In genomic region chr5:37298370-37298769, GRCm38 (mm10) we compare ENCODE assay signal across 9 mouse cellular contexts. TPM values are rescaled to one million over a fixed set of nuclear protein-coding genes. Genes with fewer than 3 reads are reported as not detected.
DNase-seq lines count a peak whose midpoint lies in the region; ATAC-seq and TF ChIP-seq lines count a peak whose summit lies in the region.
"Had no signal": no experiment of that assay in that cellular context is flagged by ENCODE, and none has a peak within 500 bp of the region (broad histone marks: within the 10 kb centered on the region; RNA-seq: fewer than 3 reads in every experiment).

No protein-coding gene starts in this region.

- H3K27ac ChIP-seq in midbrain, embryonic 11.5 days (ENCODE audit: low read depth, low read length): no peak overlapping the region
- no peak overlapping the region for H3K27ac ChIP-seq in midbrain, embryonic 15.5 days
- no peak overlapping the region for H3K27ac ChIP-seq in forebrain, postnatal 0 days (ENCODE audit: low read depth, low read length)
- no peak overlapping the region for H3K27ac ChIP-seq in neural tube, embryonic 11.5 days (ENCODE audit: low read depth, low read length)
- H3K27ac ChIP-seq: liver, embryonic 13.5 days had no signal

- peaks cover 3% of the 10 kb centered on the region; the same call in 1 of the 2 replicates for H3K36me3 ChIP-seq in midbrain, embryonic 11.5 days (ENCODE audit: control insufficient read depth, insufficient read depth, low read length)
- H3K36me3 ChIP-seq in midbrain, embryonic 15.5 days (replicated peaks): no peaks in the 10 kb centered on the region
- no peaks in the 10 kb centered on the region for H3K36me3 ChIP-seq in forebrain, postnatal 0 days (ENCODE audit: insufficient read depth)
- no peaks in the 10 kb centered on the region; the same call in 1 of the 2 replicates for H3K36me3 ChIP-seq in neural tube, embryonic 11.5 days (ENCODE audit: control insufficient read depth, insufficient read depth, low read length)
- H3K36me3 ChIP-seq: liver, embryonic 13.5 days had no signal

- 34% methylated on average over 7 of the region's 7 CpGs for WGBS in midbrain, embryonic 11.5 days
- 23% methylated on average over 7 of the region's 7 CpGs for whole genome bisulfite sequencing in midbrain, embryonic 15.5 days
- 25% methylated on average over 7 of the region's 7 CpGs for WGBS in forebrain, postnatal 0 days
- WGBS in neural tube, embryonic 11.5 days: 29% methylated on average over 7 of the region's 7 CpGs

- H3K9ac ChIP-seq in midbrain, embryonic 11.5 days (ENCODE audit: low read length): no peak overlapping the region
- H3K9ac ChIP-seq in midbrain, embryonic 15.5 days: no peak overlapping the region
- no peak overlapping the region for H3K9ac ChIP-seq in forebrain, postnatal 0 days
- H3K9ac ChIP-seq in neural tube, embryonic 11.5 days (ENCODE audit: low read length): no peak overlapping the region
- H3K9ac ChIP-seq: liver, embryonic 13.5 days had no signal

- no peak overlapping the region for H3K4me2 ChIP-seq in midbrain, embryonic 11.5 days
- no peak overlapping the region for H3K4me2 ChIP-seq in midbrain, embryonic 15.5 days
- no peak overlapping the region for H3K4me2 ChIP-seq in forebrain, postnatal 0 days (ENCODE audit: low read depth)
- H3K4me2 ChIP-seq in neural tube, embryonic 11.5 days (ENCODE audit: low read depth): no peak overlapping the region
- H3K4me2 ChIP-seq: liver, embryonic 13.5 days had no signal

- no peak for DNase-seq in frontal cortex, postnatal 36 days (ENCODE audit: low spot score in 2 of 2)
- peak; percentile 88 for DNase-seq in midbrain, embryonic 11.5 days (ENCODE audit: low spot score, missing footprints)
- peak; percentile 41 for DNase-seq in adrenal gland, postnatal 25 days
- DNase-seq in forebrain, postnatal 0 days: peak; percentile 77
- DNase-seq in neural tube, embryonic 11.5 days (ENCODE audit: low spot score): peak; percentile 46
- no peak for DNase-seq in layer of hippocampus, postnatal 36 days
- DNase-seq: liver, embryonic 13.5 days had no signal

- ATAC-seq in frontal cortex, adult (ENCODE audit: low TSS enrichment): peak; percentile 64
- ATAC-seq in midbrain, embryonic 11.5 days (ENCODE audit: low FRiP score): no peak
- no peak; the same call in 1 of the 2 replicates for ATAC-seq in midbrain, embryonic 15.5 days (replicated peaks)
- peak; percentile 14; the same call in 1 of the 2 replicates for ATAC-seq in forebrain, postnatal 0 days
- ATAC-seq in neural tube, embryonic 11.5 days (ENCODE audit: insufficient read depth, low FRiP score, low TSS enrichment): no peak

- no peaks in the 10 kb centered on the region for H3K27me3 ChIP-seq in midbrain, embryonic 11.5 days (ENCODE audit: control insufficient read depth, insufficient read depth, low read length)
- H3K27me3 ChIP-seq in midbrain, embryonic 15.5 days (replicated peaks): no peaks in the 10 kb centered on the region
- no peaks in the 10 kb centered on the region for H3K27me3 ChIP-seq in forebrain, postnatal 0 days (ENCODE audit: insufficient read depth, low read length)
- no peaks in the 10 kb centered on the region for H3K27me3 ChIP-seq in neural tube, embryonic 11.5 days (ENCODE audit: control insufficient read depth, insufficient read depth, low read length)
- H3K27me3 ChIP-seq: liver, embryonic 13.5 days had no signal

- H3K4me3 ChIP-seq in midbrain, embryonic 11.5 days (ENCODE audit: low read depth, low read length): no peak overlapping the region
- no peak overlapping the region for H3K4me3 ChIP-seq in midbrain, embryonic 15.5 days
- no peak overlapping the region for H3K4me3 ChIP-seq in forebrain, postnatal 0 days (ENCODE audit: low read depth, low read length)
- no peak overlapping the region for H3K4me3 ChIP-seq in neural tube, embryonic 11.5 days (ENCODE audit: low read depth, low read length)
- H3K4me3 ChIP-seq: liver, embryonic 13.5 days had no signal

- TF ChIP-seq CTCF in forebrain, postnatal 0 days (IDR thresholded peaks at IDR 0.05; ENCODE audit: low read depth): peak; percentile 93

- H3K4me1 ChIP-seq in midbrain, embryonic 11.5 days (ENCODE audit: control insufficient read depth, insufficient read depth, low read length): no peaks in the 10 kb centered on the region
- H3K4me1 ChIP-seq in midbrain, embryonic 15.5 days: no peaks in the 10 kb centered on the region
- no peaks in the 10 kb centered on the region for H3K4me1 ChIP-seq in forebrain, postnatal 0 days (ENCODE audit: insufficient read depth)
- no peaks in the 10 kb centered on the region for H3K4me1 ChIP-seq in neural tube, embryonic 11.5 days (ENCODE audit: control insufficient read depth, insufficient read depth, low read length)
- H3K4me1 ChIP-seq: liver, embryonic 13.5 days had no signal

- H3K9me3 ChIP-seq in midbrain, embryonic 11.5 days (ENCODE audit: control insufficient read depth, low read length): no peaks in the 10 kb centered on the region
- H3K9me3 ChIP-seq in midbrain, embryonic 15.5 days: no peaks in the 10 kb centered on the region
- H3K9me3 ChIP-seq in forebrain, postnatal 0 days (ENCODE audit: low read length): no peaks in the 10 kb centered on the region
- H3K9me3 ChIP-seq in neural tube, embryonic 11.5 days (ENCODE audit: control insufficient read depth, low read length): no peaks in the 10 kb centered on the region
- H3K9me3 ChIP-seq: liver, embryonic 13.5 days had no signal

RNA-seq across cellular contexts. Expression of gene Evc, which starts 38.3 kb away (rescaled TPM):
- polyA plus RNA-seq in midbrain, embryonic 11.5 days (2014; fragmentation: Nextera tagmentation; extraction: Ambion mirVana): 11.1 and 11.8 TPM in 2 replicates
- 3.7 and 4.4 TPM in 2 replicates for polyA plus RNA-seq in midbrain, embryonic 15.5 days (2015; fragmentation: Nextera tagmentation; extraction: Ambion mirVana)
- 12.5 and 16.9 TPM in 2 replicates for total RNA-seq in adrenal gland, postnatal 25 days (2021)
- 8.5 and 9.9 TPM in 2 replicates for total RNA-seq in forebrain, postnatal 0 days (2014; rRNA removed)
- 2.3 and 2.4 TPM in 2 replicates for polyA plus RNA-seq in forebrain, postnatal 0 days (2015; fragmentation: Nextera tagmentation; extraction: Ambion mirVana)
- 12.9 and 13.6 TPM in 2 replicates for polyA plus RNA-seq in neural tube, embryonic 11.5 days (2014; fragmentation: Nextera tagmentation; extraction: Ambion mirVana)
- total RNA-seq in layer of hippocampus, postnatal 36 days (2021): 10 to 100 TPM; 12.2 to 12.9 TPM

RNA-seq across cellular contexts. Expression of gene Evc2, which starts 39.9 kb away (rescaled TPM):
- 8.1 and 10.3 TPM in 2 replicates for polyA plus RNA-seq in midbrain, embryonic 11.5 days (2014; fragmentation: Nextera tagmentation; extraction: Ambion mirVana)
- polyA plus RNA-seq in midbrain, embryonic 15.5 days (2015; fragmentation: Nextera tagmentation; extraction: Ambion mirVana): 5.5 and 7.2 TPM in 2 replicates
- 19.7 and 21.4 TPM in 2 replicates for total RNA-seq in adrenal gland, postnatal 25 days (2021)
- 2.8 and 4.8 TPM in 2 replicates for total RNA-seq in forebrain, postnatal 0 days (2014; rRNA removed)
- 2.8 and 3.0 TPM in 2 replicates for polyA plus RNA-seq in forebrain, postnatal 0 days (2015; fragmentation: Nextera tagmentation; extraction: Ambion mirVana)
- polyA plus RNA-seq in neural tube, embryonic 11.5 days (2014; fragmentation: Nextera tagmentation; extraction: Ambion mirVana): 13.2 and 13.5 TPM in 2 replicates
- 10 to 100 TPM; 24.9 to 28.1 TPM for total RNA-seq in layer of hippocampus, postnatal 36 days (2021)

RNA-seq across cellular contexts. Expression of gene Crmp1, which starts 56.6 kb away (rescaled TPM):
- 272 and 295 TPM in 2 replicates for polyA plus RNA-seq in midbrain, embryonic 11.5 days (2014; fragmentation: Nextera tagmentation; extraction: Ambion mirVana)
- polyA plus RNA-seq in midbrain, embryonic 15.5 days (2015; fragmentation: Nextera tagmentation; extraction: Ambion mirVana): 945 and 977 TPM in 2 replicates
- 5.0 and 9.5 TPM in 2 replicates for total RNA-seq in adrenal gland, postnatal 25 days (2021)
- total RNA-seq in forebrain, postnatal 0 days (2014; rRNA removed): 965 and 1,074 TPM in 2 replicates
- polyA plus RNA-seq in forebrain, postnatal 0 days (2015; fragmentation: Nextera tagmentation; extraction: Ambion mirVana): 1,043 and 1,136 TPM in 2 replicates
- polyA plus RNA-seq in neural tube, embryonic 11.5 days (2014; fragmentation: Nextera tagmentation; extraction: Ambion mirVana): 472 and 565 TPM in 2 replicates
- 100 to 1,000 TPM; 239 to 241 TPM for total RNA-seq in layer of hippocampus, postnatal 36 days (2021)

Comparison
In these comparisons a context has a peak if more than half of its experiments do, and no peak if none do; other contexts are left out.
1. ATAC-seq: peak in frontal cortex, adult (single experiment) and forebrain, postnatal 0 days (single experiment); none in midbrain, embryonic 11.5 days (single experiment), midbrain, embryonic 15.5 days (single experiment) and neural tube, embryonic 11.5 days (single experiment).
2. DNase-seq: peak in midbrain, embryonic 11.5 days (single experiment), adrenal gland, postnatal 25 days (single experiment), forebrain, postnatal 0 days (single experiment) and neural tube, embryonic 11.5 days (single experiment); none in frontal cortex, postnatal 36 days (0 of 2) and layer of hippocampus, postnatal 36 days (0 of 2).